Mouse (Mus musculus) stomach, adult 2 months (tissue): ENCODE data around the gene Ms4a1. TPM values are rescaled to one million over a fixed set of nuclear protein-coding genes. Genes with fewer than 3 reads are reported as not detected.

Source experiments
- polyA plus RNA-seq: library from polyadenylated mRNA; depleted of rRNA; stranded (reverse); fragments of >200 nt; gene quantifications from 2 replicates; pipeline ENCODE4 v1.2.3, GENCODE M21; 2012; rRNA removed

The Ms4a1 gene
- polyA plus RNA-seq = not detected in 2 replicates

DNA sequence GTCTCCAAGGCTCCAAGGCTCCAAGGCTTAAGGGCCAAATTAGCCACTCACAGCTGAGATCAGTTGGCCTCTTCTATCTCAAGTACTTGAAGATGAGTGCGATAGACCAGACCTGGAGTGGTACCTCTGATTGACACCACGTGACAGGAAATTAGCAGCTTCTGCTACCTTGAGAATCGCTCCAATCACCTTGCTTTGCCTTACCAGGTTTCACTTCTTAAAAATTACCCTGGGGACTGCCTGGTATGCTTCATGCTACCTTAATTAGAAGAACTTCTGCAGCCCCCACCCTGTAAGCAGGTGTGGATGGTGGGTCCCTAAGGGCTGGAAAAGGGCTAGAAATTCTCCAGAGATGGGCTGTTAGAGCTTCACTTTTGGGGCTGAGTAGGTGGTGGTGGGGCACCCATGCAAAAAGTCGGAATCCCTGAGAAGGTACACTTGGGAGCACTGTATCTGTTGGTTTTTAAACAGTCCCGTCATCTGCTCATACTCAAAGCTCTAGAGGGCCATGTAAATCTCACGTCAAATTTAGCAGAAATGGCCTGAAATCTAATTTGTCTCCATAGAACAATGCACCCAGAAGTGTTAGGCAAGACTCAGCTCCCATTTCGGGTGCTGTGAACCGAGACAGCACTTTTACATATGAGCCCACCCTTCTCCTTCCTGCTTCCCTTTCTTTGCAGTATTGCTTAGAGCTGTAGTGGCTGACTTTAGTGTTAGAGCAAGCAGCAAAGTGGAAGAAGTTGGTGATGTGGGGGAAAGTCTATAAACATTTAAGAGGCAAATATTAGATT lies at the start of gene Ms4a1:
TSS of gene Ms4a1 (minus strand) at position 190 of the 794 bp plus-strand sequence.

DNA sequence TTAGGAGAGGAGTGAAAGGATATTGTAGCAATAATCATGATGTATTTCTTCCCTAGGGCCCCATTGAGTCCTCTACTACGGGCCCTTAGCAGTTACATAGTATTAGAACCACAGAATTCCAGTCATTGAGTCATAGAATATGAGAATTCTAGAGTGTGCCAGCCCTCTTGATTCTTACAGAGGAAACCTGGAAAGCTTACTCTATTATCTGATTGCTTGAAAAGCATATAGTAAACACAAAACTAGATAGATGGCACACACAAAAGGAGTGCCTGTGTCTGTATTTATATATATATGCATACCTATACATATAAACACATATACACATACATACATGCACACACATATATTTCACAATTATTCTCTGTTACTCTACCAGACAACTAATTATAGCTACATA lies 48.3 kb upstream of the Ms4a1 start, which contains the start of gene Ms4a14:
TSS of gene Ms4a14 (minus strand) at position 101 of the 400 bp plus-strand sequence.

DNA sequence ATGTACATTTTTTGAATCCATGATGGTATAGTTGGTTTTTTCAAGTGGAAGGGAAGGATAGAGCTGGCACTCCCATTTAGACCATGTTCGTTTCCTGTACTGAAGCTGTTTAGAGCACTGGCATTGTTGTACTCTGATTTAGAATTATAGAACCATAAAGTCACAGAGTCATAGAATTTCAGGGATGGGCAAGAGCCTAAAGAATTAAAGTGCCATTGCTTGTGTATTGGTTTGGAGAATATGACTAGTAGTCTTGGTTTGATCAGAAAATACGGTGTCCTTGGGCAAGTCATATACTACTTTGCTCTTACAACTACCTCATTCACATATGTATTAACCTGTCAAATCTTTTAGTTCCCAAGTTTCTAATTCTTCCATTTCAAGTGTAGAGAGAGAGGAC lies 17.7 kb upstream of the Ms4a1 start, which contains the start of gene Ms4a5:
TSS of gene Ms4a5 (minus strand) at position 101 of the 400 bp plus-strand sequence.

DNA sequence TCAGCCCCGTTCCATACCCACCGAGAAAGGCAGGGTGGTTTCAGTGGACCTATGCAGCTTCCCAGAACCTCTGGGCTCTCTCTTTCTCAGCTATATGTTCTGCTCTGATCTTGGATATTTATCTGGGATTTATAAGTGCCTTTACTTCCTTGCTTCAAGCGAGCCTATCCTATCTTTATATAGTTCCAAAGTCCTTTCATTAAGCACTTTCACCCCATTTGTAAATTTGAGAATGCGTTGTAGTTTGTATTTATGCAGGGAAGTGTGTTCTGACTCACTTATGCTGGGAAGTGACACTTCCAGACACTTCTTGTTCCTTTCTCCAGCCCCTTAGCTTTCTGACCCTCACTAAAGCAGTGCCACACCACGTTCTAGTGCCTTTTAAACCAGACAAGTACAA lies 33.7 kb downstream of the Ms4a1 start, which contains the start of gene Ms4a12:
TSS of gene Ms4a12 (minus strand) at position 101 of the 400 bp plus-strand sequence.

Other genes with a start within 250 kb of the Ms4a1 start
- gene Ms4a18, start 248.2 kb downstream of the Ms4a1 start, polyA plus RNA-seq = not detected in 2 replicates
- 39.9 and 42.1 TPM in 2 replicates for gene Ms4a8a, start 185.1 kb downstream of the Ms4a1 start, polyA plus RNA-seq
- not detected in 2 replicates for gene 1700017D01Rik, start 135.4 kb downstream of the Ms4a1 start, polyA plus RNA-seq
- gene 1700025F22Rik, start 100.9 kb downstream of the Ms4a1 start, polyA plus RNA-seq = not detected in 2 replicates
- not detected in 2 replicates for gene Ms4a13, start 69.5 kb downstream of the Ms4a1 start, polyA plus RNA-seq
- gene Ms4a12, start 33.8 kb downstream of the Ms4a1 start, polyA plus RNA-seq = 0.12 TPM in 1 of 2 replicates, not detected in the other
- not detected in 2 replicates for gene Ms4a5, start 17.6 kb upstream of the Ms4a1 start, polyA plus RNA-seq
- gene Ms4a14, start 48.2 kb upstream of the Ms4a1 start, polyA plus RNA-seq = 0.01 and 0.10 TPM in 2 replicates
- gene Ms4a7, start 69.9 kb upstream of the Ms4a1 start, polyA plus RNA-seq = 0.42 TPM in 2 replicates
- gene Ms4a4a, start 109.3 kb upstream of the Ms4a1 start, polyA plus RNA-seq = 0.15 TPM in 1 of 2 replicates, not detected in the other
- 0.12 TPM in 1 of 2 replicates, not detected in the other for gene Ms4a4c, start 138.5 kb upstream of the Ms4a1 start, polyA plus RNA-seq
- gene Ms4a4b, start 177.3 kb upstream of the Ms4a1 start, polyA plus RNA-seq = 0.02 and 0.06 TPM in 2 replicates
- gene Ms4a6c, start 203.1 kb upstream of the Ms4a1 start, polyA plus RNA-seq = 0.50 and 0.77 TPM in 2 replicates
- gene Gm8369, start 219.7 kb upstream of the Ms4a1 start, polyA plus RNA-seq = 0.10 TPM in 1 of 2 replicates, not detected in the other